Mouse (Mus musculus): ENCODE data around the gene Bpifc. TPM values are rescaled to one million over a fixed set of nuclear protein-coding genes. Genes with fewer than 3 reads are reported as not detected.

Gene Bpifc
- total and polyA plus RNA-seq, 2 experiments from 2014 or later: 0.10 to 0.13 TPM

GRCm38 (mm10) chr10:85954429-85954828 lies 57.3 kb downstream of the Bpifc start:
- WGBS: 76% methylated on average over 2 of the region's 2 CpGs
- TF ChIP-seq CTCF (IDR thresholded peaks at IDR 0.05; ENCODE audit: low read depth): no peak
- no peak overlapping the region for H3K9ac ChIP-seq
- 0 out of 2 replicates have a peak, but pooled peaks cover 4% of the 10 kb centered on the region for H3K4me1 ChIP-seq (ENCODE audit: insufficient read depth)
- no peak for ATAC-seq
- H3K27ac ChIP-seq (ENCODE audit: low read depth, low read length): no peak overlapping the region
- H3K4me3 ChIP-seq (ENCODE audit: low read depth, low read length): no peak overlapping the region
- H3K36me3 ChIP-seq (ENCODE audit: insufficient read depth): peaks cover 50% of the 10 kb centered on the region
- no peaks in the 10 kb centered on the region for H3K9me3 ChIP-seq (ENCODE audit: low read length)
- H3K4me2 ChIP-seq (ENCODE audit: low read depth): no peak overlapping the region
- no peak for DNase-seq
- H3K27me3 ChIP-seq (ENCODE audit: insufficient read depth, low read length): no peaks in the 10 kb centered on the region

- 80% methylated on average over 3 of the region's 3 CpGs for WGBS
- Histone ChIP-seq H3K4me3 (ENCODE audit: low read depth, low read length) (no peak overlapping the region), H3K9me3 (ENCODE audit: low read length) (no peaks in the 10 kb centered on the region), H3K27ac (ENCODE audit: low read depth, low read length) (no peak overlapping the region), H3K27me3 (ENCODE audit: insufficient read depth, low read length) (no peaks in the 10 kb centered on the region), H3K36me3 (ENCODE audit: insufficient read depth) (peaks cover 61% of the 10 kb centered on the region), H3K9ac (no peak overlapping the region), H3K4me1 (ENCODE audit: insufficient read depth) (0 out of 2 replicates have a peak, but pooled peaks cover 4% of the 10 kb centered on the region), H3K4me2 (ENCODE audit: low read depth) (no peak overlapping the region)
- ATAC-seq (no peak), DNase-seq (no peak)
- TF ChIP-seq CTCF (IDR thresholded peaks at IDR 0.05; ENCODE audit: low read depth): no peak
Measured at GRCm38 (mm10) chr10:85953401-85953800, 58.3 kb downstream of the Bpifc start.

DNA sequence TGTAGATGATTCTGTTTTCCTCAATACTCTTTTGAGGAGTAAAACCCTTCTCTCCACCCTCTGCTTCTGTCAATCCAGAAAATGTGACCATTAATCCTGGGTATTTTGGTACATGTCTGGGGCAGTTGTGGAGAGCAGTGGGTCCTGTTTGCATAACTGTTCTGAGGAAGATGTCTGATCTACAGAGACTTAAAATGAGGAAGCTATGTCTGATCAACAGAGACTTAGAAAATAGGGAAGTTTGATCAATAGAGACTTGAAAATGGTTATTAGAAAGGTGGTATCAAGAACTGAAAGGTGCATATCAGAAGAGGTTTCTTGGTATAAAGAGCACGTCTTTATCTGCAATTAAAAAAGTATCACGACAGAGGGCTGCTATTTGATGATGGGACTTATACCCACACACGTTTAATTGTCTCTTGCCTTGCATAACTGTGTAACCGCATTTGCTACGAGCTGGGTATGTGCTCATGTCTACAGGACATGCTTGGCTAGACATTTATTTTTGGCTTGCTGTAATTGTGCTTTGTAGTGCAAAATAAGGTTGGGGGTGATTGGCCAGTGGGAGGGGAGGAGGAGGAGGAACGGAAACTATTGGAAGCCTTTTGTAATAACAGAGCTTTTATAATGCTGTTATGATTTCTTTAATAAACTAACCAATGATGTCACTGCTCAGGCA lies 59.8 kb downstream of the Bpifc start:
- Histone ChIP-seq H3K9ac (no peak overlapping the region), H3K4me1 (ENCODE audit: insufficient read depth) (0 out of 2 replicates have a peak, but pooled peaks cover 4% of the 10 kb centered on the region), H3K4me3 (ENCODE audit: low read depth, low read length) (no peak overlapping the region), H3K4me2 (ENCODE audit: low read depth) (no peak overlapping the region), H3K9me3 (ENCODE audit: low read length) (no peaks in the 10 kb centered on the region), H3K27ac (ENCODE audit: low read depth, low read length) (no peak overlapping the region), H3K36me3 (ENCODE audit: insufficient read depth) (peaks cover 70% of the 10 kb centered on the region), H3K27me3 (ENCODE audit: insufficient read depth, low read length) (no peaks in the 10 kb centered on the region)
- DNase-seq (no peak), ATAC-seq (no peak)
- no peak for TF ChIP-seq CTCF (IDR thresholded peaks at IDR 0.05; ENCODE audit: low read depth)
- WGBS: 83% methylated on average over 6 of the region's 6 CpGs

DNA sequence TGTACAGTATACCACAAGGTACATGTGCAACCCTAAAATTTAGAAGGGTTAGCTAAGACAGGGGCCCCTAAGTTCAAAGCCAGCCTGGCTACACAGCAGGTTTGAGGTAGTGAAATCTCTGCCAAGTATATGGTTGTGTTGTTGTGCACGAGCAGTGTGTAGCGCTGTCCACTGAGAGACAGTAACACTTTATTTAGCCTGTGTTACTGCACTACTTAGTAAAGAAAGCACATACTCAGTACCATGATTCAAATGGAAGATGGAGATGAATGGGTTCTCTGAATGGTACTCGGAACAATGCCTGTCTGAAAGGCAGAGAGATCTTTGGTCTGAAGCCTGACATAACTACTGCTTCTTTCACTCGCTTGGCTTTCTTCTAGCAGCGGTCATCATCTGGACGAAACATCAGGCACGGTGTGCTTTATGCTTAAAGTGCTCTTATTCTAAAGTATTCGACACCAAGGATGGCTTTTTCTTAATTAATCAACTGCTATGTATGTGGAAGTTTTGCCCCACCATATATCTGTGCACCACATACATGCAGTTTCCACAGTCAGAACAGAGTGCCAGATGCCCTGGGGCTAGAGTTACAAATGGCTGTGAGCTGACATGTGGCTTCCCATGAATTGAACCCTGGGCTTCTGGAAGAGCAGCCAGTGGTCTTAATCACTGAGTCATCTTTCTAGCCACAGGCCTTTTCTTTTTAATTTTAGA lies 63.1 kb downstream of the Bpifc start:
- H3K9me3 ChIP-seq (ENCODE audit: low read length): no peaks in the 10 kb centered on the region
- no peak for DNase-seq
- ATAC-seq: peak; percentile 34; the same call in 1 of the 2 replicates
- H3K36me3 ChIP-seq (ENCODE audit: insufficient read depth): peaks cover 82% of the 10 kb centered on the region
- H3K4me2 ChIP-seq (ENCODE audit: low read depth): no peak overlapping the region
- no peaks in the 10 kb centered on the region for H3K4me1 ChIP-seq (ENCODE audit: insufficient read depth)
- H3K9ac ChIP-seq: no peak overlapping the region
- WGBS: 68% methylated on average over 8 of the region's 8 CpGs
- no peak overlapping the region for H3K4me3 ChIP-seq (ENCODE audit: low read depth, low read length)
- H3K27me3 ChIP-seq (ENCODE audit: insufficient read depth, low read length): no peaks in the 10 kb centered on the region
- no peak overlapping the region for H3K27ac ChIP-seq (ENCODE audit: low read depth, low read length)
- no peak for TF ChIP-seq CTCF (IDR thresholded peaks at IDR 0.05; ENCODE audit: low read depth)

DNA sequence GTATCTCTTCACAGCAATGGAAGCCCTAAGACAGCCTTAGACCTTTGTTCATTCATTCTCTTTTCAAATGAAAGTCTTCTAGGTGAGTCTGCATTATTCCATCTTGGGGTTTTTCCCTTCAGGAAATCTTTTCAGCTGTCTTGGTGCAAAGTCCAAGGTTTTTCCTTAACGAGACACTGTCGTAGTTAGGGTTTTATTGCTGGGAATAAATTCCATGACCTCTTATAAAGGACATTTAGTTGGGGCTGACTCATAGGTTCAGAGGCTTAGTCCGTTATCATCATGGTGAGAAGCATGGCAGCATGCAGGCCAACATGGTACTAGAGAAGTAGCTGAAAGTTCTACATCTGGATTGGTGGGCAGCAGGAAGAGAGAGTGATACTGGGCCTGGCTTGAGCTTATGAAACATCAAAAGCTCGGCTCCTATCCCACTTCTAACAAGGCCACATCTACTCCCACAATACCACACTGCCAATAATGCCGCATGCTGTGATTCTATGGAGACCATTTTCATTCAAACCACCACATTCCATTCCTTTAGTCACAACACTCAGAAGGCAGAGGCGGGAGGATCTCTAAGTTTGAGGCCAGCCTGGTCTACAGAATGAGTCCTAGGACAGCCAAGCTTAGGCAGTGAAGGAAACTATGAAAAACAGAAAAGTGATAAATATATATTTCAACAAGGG lies 75.3 kb downstream of the Bpifc start:
- no peaks in the 10 kb centered on the region for H3K9me3 ChIP-seq (ENCODE audit: low read length)
- no peak overlapping the region for H3K9ac ChIP-seq
- WGBS: 96% methylated on average over 6 of the region's 6 CpGs
- ATAC-seq: no peak
- H3K4me1 ChIP-seq (ENCODE audit: insufficient read depth): no peaks in the 10 kb centered on the region
- peaks cover 49% of the 10 kb centered on the region for H3K36me3 ChIP-seq (ENCODE audit: insufficient read depth)
- H3K27ac ChIP-seq (ENCODE audit: low read depth, low read length): no peak overlapping the region
- no peak overlapping the region for H3K4me2 ChIP-seq (ENCODE audit: low read depth)
- no peaks in the 10 kb centered on the region for H3K27me3 ChIP-seq (ENCODE audit: insufficient read depth, low read length)
- no peak overlapping the region for H3K4me3 ChIP-seq (ENCODE audit: low read depth, low read length)
- no peak for DNase-seq
- TF ChIP-seq CTCF (IDR thresholded peaks at IDR 0.05; ENCODE audit: low read depth): no peak

DNA sequence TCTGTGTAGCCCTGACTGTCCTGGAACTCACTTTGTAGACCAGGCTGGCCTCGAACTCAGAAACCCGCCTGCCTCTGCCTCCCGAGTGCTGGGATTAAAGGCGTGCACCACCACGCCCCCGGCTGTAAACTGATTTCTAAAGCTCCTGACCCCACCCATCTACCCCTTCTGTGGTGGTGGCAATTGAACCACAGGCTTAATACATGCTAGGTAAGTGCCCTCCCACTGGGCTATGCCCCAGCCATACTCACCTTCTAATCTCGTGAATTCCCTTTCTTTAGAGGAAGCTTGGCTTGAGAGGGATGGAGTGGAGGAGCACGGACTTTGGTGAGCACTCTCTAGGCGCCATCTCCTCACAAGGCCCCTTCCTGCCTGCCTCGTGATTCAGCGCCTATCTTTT lies 81.7 kb downstream of the Bpifc start:
- ATAC-seq (no peak), DNase-seq (no peak)
- Histone ChIP-seq H3K27me3 (ENCODE audit: insufficient read depth, low read length) (no peaks in the 10 kb centered on the region), H3K4me1 (ENCODE audit: insufficient read depth) (peaks cover 15% of the 10 kb centered on the region; the same call in 1 of the 2 replicates), H3K9me3 (ENCODE audit: low read length) (no peaks in the 10 kb centered on the region), H3K27ac (ENCODE audit: low read depth, low read length) (no peak overlapping the region), H3K4me3 (ENCODE audit: low read depth, low read length) (no peak overlapping the region), H3K36me3 (ENCODE audit: insufficient read depth) (no peaks in the 10 kb centered on the region), H3K4me2 (ENCODE audit: low read depth) (no peak overlapping the region), H3K9ac (no peak overlapping the region)
- TF ChIP-seq CTCF (IDR thresholded peaks at IDR 0.05; ENCODE audit: low read depth): no peak
- WGBS: 96% methylated on average over 11 of the region's 11 CpGs

GRCm38 (mm10) chr10:85929208-85929591 lies 82.5 kb downstream of the Bpifc start:
- Histone ChIP-seq H3K36me3 (ENCODE audit: insufficient read depth) (no peaks in the 10 kb centered on the region), H3K27me3 (ENCODE audit: insufficient read depth, low read length) (no peaks in the 10 kb centered on the region), H3K9ac (peak overlapping the region; percentile 62), H3K4me2 (ENCODE audit: low read depth) (peak overlapping the region; percentile 85), H3K4me3 (ENCODE audit: low read depth, low read length) (peak overlapping the region; percentile 53), H3K27ac (ENCODE audit: low read depth, low read length) (no peak overlapping the region), H3K4me1 (ENCODE audit: insufficient read depth) (peaks cover 15% of the 10 kb centered on the region; the same call in 1 of the 2 replicates), H3K9me3 (ENCODE audit: low read length) (no peaks in the 10 kb centered on the region)
- ATAC-seq: no peak
- TF ChIP-seq CTCF (IDR thresholded peaks at IDR 0.05; ENCODE audit: low read depth): no peak
- 38% methylated on average over 11 of the region's 11 CpGs for WGBS
- DNase-seq: peak; percentile 27

Data from forebrain, postnatal 0 days (tissue).